Mouse (Mus musculus) heart, postnatal 14 days (tissue): Measurements from ENCODE around the gene Wdr78. TPM values are rescaled to one million over a fixed set of nuclear protein-coding genes. Genes with fewer than 3 reads are reported as not detected.

Experiments used
- DNase-seq, 2 experiments: peaks; one replicate each; pipeline ENCODE4 v3.0.0; 2021 to 2022
- intact Hi-C: fragments of 180-260 bp; cut with DNase I; formaldehyde crosslinking; loops from one replicate; pipeline ENCODE4 v1.15.1; 2025
- total RNA-seq, 2 experiments: library from RNA; stranded (reverse); gene quantifications; 2 replicates each; pipeline ENCODE4 v1.2.3; 2021

Wdr78 gene
- total RNA-seq, 2 experiments from 2014 or later: 1.6 to 3.0 TPM

DNA sequence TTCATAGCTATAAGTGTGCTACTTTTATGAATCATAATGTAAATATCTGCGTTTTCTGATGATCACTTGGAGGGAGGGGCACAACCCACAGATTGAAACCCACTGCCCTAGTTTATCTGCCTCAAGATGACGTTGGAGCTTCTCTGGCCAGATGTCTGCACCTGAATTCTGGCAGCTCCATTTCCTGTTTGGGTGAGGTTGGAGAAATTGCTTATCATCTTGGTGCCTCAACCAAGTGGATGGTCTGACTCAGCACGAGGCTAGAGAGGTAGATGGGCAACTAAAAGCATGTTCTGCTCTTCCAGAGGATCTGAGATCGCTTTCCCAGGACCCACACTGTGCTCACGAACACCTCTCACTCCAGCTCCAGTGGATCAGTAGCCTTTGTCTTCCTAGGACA lies 49.4 kb downstream of the Wdr78 start:
- no peak for DNase-seq
- intact Hi-C loops: no loop called here

DNA sequence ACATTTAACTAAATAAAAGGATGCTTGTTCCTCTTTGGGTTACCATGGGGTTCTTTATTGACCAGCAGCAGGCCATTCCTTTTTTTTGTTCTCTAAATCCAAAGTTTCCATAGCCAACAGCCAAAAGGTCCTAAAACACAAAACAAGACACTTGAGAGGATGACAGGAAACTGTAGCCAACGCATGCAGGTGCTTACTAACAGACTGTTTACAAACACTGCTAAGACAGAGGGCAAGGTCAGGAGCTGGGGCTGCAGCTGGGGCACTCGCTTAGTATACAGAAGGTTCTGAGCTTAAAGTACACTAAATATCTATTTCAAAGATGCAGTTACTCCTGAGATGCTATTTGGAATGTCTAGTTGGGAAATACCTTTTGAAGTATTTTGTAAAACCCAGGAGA lies 49.9 kb downstream of the Wdr78 start:
- intact Hi-C loops: no loop called here
- DNase-seq: no peak

DNA sequence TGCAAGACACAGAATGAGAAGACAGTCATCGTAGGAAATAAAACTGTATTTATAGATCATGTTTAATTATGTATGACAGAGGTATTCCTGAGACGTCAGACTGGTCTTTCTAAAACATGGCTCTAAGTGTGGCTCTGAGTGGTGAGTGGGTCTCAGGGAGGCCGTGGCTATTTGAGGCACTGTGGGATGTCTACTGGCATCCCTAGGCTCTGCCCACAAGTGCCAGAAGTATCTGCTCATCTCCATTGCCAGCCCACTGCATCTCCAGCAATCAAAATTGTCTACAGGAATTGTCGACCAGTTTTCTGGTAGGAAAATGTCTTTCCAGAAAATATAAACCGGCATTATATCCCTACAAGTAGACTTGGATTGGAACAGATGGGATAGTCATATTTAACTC lies 57.4 kb downstream of the Wdr78 start:
- no peak for DNase-seq
- intact Hi-C loops: no loop called here

DNA sequence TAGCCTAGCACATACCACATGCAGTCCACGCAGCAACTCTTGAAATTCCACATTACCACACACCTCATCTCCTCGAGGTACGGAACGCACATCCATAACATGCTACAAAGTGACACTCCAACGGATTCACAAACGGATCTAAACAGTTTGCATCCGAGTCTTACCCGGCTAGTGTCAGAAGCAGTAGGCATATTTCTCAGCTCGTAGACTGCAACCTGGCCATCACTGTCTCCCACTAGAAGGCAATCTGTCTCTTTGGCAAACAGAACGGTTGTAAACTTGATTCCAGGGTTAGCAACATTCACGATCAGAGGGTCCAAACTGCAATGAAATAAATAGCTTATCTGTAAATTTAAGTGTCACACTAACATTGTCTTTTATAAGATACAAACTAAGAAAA lies 66.3 kb downstream of the Wdr78 start:
- intact Hi-C loops: no loop called here
- no peak for DNase-seq

DNA sequence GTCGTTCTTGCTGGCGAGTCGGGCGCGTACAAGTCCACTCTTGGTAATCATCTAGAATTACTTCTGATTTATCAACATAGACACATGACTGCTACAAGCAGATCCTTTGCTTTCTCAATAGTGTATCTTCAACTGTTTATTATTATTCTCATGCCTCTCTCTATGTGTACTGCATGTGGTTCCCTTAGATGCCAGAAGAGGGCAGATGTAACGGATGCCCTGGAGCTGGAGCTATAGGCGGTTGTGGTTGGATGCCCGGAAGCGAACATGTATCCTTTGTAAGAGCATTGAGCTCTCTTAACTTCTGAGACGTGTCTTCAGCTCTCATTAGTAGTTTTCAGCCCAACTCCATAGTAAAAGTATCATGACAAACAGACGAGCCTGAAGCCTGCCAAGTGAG lies 71.4 kb downstream of the Wdr78 start:
- intact Hi-C loops: no loop called here
- DNase-seq: no peak

DNA sequence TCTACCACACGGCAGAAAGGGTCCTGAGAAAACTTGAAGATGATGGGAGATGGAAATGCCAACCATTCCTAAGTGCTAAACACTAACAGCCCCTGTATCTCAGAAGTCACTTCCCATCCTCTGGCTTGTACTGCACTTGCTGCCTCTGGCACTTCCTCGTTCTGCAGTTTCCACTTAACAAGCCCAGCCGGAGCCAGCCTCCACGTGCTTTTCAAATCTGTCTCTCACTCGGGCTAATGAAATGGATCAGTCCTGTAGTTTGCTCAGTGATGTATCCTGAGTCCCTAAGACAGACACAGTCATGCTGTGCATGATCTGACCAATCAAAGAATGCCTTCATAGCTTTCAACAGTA lies 74.5 kb downstream of the Wdr78 start:
- intact Hi-C loops: no loop called here
- no peak for DNase-seq

DNA sequence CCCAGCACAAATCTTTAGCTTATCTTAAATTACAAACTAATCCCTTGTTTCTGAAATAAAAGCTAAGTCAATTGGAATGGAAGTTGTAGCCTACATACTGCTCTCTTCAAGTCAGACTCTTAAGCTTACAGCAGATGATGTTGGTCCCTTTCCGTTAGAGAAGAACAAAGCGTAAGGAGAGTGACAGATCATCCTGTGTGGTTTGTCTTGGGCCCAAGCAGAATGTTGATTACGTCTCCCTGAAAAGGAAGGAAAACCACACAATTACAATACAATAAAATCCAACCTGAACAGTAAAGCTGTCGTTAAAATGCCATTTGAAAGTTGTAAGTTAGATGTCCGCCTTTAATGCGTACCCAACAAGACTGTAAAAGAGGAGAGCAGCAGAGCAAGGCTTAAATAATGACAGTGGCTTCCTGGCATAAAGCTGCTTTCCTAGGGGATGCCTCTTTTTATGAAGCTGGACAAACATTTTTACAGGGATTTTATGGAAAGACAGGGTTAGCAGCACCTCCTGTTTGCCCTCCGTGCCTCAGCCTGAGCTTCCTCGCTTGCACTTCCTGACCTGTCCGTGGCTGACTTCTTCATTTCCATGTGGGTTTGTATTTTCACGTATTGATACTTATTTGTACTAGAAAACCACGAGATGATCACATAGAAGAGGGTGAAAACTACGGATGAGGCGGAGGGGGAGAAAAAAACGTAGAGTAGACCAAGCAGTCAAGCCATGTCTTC lies 75.1 kb downstream of the Wdr78 start:
- intact Hi-C loops: no loop called here
- DNase-seq: no peak

DNA sequence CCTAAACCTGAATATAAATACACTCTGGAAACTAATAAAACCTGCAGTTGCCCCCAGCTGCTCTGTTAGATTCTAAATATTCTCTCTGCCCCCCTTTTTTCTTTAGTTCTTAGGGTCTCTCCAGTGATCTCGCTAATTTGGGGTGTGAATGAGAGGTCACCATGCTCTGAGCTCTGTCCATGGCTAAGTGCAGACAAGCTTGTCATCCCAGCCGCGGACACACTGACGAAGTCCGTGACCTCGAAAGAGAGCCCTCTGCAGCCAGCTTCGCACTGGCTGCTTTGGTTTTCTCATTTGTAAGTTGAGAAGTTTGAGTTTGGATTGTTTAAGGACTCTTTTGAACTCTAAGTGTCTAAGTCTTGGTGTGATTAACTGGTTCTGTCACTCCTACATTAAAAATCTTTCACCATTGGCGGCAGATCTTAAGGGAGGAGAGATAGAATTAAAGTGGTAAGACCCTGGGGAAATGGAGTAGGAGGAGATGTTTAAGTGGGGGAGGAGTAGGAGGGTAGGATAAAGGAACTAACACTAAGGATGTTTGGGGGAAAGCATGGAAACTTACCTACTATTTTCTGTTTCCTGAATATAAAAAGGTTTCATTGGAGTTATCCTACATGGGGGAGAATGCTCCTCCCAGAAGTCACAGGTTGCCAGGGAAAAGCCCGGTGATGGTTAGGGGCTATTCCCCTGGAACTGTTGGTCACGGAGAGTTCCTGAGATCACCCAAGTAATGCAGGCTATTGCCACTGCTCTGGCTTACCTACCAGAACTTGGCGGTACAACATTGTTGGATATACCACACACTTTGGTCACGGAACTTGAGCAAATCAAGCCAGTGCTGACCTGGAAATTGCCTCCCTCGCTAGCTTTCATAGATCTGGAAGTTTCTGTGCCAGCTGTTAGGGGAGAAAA lies 85.9 kb downstream of the Wdr78 start:
- intact Hi-C loops: no loop called here
- no peak for DNase-seq

DNA sequence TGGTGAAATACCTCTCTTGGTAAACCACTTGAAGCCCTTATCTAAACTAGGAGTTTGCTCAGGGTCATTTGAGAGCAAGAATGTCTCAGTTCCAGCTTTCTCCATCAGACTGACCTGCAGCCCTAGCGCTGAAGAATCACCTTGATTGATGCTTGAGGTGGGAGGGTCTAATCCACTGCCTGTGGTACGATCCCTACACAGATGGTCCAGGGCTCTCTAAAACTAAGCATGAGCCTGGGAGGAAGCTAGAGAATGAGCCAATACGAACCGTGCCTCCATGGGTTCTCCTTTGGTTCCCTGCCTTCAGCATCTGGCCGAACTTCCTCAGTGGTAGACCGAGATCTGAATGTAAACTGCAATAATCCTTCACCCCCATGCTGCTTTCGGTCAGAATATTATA lies 86.6 kb downstream of the Wdr78 start:
- intact Hi-C loops: no loop called here
- DNase-seq: no peak

DNA sequence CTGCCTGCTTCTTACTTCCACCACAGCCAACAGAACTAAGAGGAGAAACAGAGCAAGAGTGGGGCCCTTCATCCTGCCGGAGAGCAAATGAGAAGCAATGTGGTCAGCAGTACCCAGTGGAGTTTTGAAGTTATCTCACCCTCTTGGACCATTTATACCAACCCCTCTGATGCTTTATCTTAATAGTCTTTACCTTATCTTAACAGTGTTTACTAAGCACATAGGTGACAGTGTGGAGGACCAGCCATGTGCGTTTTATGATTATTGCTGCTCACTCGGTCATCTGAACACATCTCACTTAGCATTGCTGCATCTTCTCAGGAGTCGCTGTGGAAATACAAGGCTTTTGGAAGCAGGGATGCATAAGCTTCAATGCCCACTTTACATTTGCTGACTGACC lies 87.7 kb downstream of the Wdr78 start, which contains the start of gene Insl5:
TSS of gene Insl5 (minus strand) at position 222 of the 400 bp plus-strand sequence.
- intact Hi-C loops: no loop called here
- no peak for DNase-seq

DNA sequence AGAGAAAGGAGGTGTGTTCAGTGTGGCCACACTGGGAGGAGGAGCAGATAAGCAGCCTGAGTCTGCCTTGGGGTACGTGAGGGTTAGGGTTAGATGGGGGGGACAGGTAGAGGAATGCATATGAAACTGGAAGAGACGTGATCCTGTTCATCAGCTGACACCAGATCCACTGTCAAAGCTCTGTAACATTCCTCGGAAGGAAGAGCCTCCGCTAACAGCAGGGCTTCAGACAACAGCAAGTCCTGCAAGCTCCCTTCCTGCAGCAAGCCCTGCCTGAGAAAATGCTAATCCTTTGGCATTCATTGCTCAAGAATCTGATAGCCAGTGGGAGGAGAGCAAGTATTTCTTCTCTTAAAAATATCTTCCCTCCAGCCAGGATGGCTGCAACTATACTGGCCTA lies 100.9 kb downstream of the Wdr78 start:
- DNase-seq: no peak
- intact Hi-C loops: no loop called here

DNA sequence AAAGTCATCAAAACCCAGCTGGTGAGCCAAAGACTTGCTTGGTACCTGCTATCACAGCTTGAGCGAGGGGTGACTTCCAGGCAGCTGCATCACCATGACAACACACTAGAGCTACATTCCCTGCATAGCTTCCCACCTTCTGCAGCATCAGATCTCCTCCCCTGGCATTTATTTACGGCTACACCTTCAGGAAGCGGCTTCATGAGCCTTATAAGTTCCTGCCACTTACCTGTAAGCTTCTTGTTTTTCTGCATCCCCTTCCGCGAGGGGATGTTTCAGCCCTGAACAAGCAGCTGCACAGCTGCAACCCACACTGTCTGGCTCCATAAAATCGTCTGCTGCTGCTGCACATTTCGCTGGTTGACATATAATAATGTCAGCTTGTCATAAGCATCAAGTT lies 102.5 kb downstream of the Wdr78 start:
- intact Hi-C loops: no loop called here

DNA sequence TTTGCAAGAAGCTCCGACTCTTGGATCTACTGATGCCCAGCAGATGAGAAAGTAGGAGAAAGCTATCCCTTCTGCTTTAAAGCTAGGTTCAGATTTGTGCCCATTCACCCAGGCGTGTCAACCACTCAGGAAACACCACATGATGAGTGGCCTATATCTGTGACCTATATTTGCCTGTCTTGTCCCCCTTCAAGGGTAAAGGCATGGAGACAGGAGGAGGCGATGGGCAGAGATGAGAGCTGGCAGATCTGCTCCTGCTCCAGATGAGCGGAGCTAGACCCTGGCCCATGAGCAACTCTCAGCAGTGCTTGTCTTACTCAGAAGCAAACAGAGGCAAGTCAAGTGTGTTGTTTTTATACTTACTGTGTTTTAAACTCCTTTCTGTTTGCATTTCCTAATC lies 103.6 kb downstream of the Wdr78 start:
- intact Hi-C loops: no loop called here
- no peak for DNase-seq

More for the DNA sequence above, 102.5 kb downstream of the Wdr78 start:
- no peak for DNase-seq

DNA sequence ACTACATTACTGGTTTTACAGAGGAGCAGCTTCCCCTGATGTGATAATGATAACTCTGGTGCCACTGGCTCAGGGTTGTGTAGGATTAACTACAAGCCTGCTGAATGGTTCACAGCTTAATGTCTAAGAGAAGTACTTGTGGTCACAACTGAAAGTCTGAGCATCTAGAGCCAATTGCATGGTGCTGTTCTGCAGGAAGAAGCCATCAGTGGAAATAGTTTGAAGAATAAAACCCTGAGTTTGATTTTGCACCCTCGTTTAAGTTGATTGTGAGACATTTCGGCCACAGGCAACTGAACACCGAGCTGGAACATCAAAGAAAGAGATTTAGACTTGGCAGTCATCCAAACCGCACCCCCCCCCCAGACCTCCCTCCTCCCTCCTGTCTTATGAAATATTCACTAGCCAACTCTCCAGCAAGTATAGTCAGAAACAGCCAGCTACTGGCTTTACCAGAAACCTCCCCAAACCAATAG lies 107.4 kb downstream of the Wdr78 start:
- DNase-seq: no peak
- intact Hi-C loops: no loop called here

DNA sequence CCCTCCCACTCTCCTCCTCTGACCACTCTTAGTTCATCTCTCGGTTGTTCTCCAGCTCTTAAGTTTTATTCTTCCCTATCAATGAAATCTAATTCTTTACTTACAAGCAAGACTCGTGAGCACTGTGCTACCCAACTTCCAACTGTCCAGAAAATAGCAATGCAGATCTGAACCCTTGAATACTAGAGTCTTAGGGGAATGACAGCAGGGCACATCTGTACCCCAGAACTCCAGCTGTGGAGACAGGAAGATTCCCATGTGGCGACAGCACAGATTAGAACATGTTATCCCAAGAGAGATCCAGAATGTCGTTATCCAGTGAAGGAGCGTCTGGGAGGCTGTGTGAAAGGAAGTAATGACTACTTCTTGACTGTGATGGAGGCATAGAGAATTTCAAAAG lies 108.1 kb downstream of the Wdr78 start:
- intact Hi-C loops: no loop called here
- no peak for DNase-seq

DNA sequence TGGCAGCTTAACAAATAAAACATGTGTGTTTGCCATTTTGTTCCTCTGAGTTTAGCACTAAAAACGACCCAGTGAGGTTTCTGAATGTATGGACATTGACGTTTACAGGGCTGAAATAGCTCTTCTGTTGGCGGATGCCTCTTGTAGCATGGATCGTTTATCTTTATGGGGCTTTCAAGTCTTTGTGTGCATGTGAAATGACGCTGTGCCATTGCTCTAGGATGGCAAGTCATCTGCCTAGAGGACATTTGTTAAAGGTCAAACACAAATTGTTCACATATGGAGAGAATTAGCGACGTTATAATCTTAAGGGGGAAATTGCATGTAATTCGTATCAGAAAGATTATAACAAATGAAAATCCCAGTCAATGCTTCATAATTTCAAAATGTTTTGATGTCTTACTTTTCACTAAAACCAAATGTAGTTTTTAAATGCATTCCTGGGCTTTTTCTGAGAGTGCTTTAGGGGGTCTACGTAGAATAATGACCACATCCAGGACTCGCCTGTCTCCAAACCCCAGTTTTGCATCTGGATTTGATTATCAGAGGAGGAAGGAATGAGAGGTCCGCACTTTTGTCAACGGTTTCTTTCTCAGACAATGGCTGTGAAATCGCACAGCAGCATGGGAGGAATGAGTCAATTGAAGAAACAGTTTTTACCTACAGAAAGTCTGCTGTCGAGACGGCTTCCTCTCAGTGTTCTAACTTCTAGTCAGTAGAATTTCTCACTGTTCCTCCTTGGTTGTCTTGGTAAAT lies 109.0 kb downstream of the Wdr78 start:
- intact Hi-C loops: no loop called here
- no peak for DNase-seq

DNA sequence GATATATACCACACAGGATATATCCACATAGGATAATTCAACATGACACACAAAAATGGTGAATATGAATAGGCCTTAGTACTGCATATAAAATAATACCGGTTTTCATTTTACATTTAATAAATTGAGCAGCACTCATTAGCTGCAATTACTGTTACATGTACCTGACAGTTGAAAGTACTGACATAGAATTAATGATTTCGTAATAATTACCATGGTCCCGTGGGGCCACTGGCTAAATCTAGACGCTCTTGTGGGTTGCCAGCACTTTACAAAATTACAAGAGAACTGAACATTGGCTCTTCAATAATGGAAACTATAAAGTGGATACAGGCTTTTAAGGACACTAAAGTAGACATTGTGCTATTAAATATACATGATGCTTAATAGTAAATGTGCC lies 109.7 kb downstream of the Wdr78 start:
- intact Hi-C loops: no loop called here
- DNase-seq: no peak

DNA sequence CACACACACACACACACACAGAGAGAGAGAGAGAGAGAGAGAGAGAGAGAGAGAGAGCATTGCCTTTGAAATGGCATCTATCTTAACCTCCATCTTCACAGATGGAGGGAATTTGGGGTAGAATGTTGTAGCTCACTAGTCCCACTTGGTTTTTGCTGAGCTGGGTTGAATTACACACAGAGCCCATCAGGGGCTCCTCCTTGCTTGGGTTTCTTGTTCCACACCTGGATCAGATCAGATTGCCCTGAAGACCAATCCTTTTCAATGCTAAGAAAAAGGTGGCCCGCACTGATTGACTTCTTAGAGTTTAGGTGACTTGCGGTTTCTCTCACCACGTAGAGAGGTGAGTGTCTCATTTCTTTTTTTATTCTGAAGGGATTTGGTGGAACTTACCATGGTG lies 122.7 kb downstream of the Wdr78 start:
- intact Hi-C loops: no loop called here
- no peak for DNase-seq

DNA sequence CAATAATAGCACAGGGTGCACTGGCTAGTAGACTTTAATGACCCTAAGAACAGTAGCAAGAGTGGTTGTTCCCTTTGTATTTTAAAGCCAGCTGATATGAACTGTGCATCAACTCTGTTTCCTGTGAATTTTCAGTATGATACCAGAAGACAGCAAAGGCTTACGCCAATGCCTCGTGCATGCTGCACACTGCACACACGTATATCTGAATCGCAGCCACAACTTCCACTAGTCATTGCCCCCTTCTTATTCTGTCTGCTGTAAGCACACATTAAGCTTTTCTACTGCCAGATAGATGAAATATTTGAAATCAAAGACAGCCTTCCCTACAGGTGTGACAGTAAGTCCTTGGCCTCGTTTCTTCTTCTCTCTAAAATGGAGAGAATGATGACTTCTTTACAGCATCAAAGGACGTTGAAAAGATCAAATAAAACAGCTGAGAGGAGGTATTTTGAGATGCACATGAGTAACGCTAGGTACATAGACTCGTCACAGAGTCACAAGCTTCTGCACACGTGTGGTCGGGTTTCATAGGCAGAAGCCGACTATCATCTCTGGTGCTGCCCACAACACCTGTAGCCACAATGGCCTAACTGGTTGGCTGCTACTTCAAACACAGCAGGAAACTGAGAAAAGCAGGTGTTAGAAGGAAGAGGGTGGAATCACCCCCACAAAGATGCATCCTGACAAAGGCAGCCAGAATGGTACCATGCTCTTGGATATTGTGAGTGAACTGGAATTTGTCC lies 123.6 kb downstream of the Wdr78 start:
- DNase-seq: no peak
- intact Hi-C loops: no loop called here

DNA sequence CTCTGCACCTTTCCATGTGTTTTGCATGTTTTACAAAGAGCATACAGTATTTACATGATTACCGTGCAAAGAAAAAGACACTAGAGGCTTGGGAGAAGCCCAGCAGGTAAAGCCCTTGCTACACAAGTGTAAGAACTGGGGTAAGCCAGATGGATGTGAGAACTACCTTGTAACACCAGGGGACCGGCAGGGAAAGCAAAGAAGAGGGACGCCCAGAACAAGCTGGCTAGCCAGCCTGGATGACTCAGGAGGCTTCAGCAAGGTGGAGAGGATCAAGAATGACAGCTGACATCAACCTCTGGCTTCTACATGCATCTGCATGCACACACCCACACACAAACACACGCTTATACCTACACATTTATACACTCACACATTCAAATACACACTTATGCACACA lies 124.3 kb downstream of the Wdr78 start:
- DNase-seq: no peak
- intact Hi-C loops: no loop called here
